Mouse (Mus musculus) cerebellum, adult 2 months (tissue): ENCODE measurements around the gene Cds1.

Experiments used
- CTCF ChIP-seq: fragments of 200-500 bp; IDR thresholded peaks from 2 replicates; pipeline ENCODE4 v1.5.1; 2011; ENCODE audit warnings: low read depth, mild to moderate bottlenecking, control low read depth, low read length, moderate library complexity, borderline replicate concordance; ENCODE audit not compliant: insufficient read depth
- POLR2A ChIP-seq: fragments of 200-500 bp; IDR thresholded peaks from 2 replicates; pipeline ENCODE4 v1.6.1; 2011; ENCODE audit warnings: low read length, control low read depth, borderline replicate concordance; ENCODE audit not compliant: insufficient read depth

DNA sequence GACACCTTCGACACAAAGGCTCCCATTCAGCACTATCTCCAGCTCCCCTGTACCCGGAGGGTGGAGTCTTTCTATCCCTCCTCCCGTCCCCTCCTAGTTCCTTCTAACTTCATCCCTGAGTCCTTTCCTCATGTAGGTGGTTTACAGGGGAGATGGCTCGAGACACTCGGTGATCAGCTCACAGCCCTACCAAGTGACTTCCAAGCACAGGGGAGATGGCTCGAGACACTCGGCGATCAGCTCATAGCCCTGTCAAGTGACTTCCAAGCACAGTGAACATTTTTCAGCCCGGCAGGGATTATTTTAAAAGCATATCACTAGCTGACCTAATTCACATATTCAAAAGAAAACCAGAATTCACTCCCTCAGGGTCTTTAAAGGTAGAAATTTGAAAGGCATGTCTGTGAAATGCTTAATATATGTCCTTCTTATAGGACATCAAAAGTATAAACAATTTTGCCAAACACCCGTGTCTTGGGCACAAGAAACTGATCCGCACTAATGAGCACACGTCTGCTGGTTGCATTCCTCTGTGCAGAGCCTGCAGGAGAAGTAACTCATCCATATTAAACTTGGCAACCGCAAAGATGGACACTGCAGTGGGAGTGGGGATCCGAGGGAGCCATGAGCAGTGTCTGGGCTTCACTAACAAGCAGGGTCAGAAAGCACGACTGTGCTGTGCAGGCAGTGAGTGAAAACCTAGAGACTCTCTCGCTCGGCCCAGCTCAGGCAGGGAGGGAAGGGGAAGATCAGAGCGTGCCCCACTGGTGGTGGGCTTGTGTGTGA lies 97.0 kb downstream of the Cds1 start:
- TF ChIP-seq CTCF = no peak
- no peak for TF ChIP-seq POLR2A
